In the genomic region with DNA sequence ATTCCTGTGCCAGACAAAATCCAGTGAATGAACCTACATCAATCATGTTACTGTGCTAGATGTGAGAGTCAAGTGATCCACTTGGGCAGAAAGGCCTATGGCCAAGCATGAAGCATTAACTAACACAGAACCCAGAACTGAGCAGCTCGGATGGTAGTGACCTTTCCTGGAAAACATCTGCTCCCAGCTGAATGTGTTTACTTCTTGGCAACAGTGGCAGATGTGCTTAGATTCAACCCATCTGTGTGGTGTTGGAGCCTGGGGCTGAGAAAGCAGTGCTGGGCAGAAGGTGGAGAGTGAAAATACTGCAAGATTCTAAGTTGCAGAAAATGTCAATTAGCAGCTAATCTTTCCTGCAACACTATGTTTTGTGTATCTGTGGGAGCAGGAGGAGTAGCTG, we compare ENCODE assay signal across 13 mouse cellular contexts.
DNase-seq lines count a peak whose midpoint lies in the region; ATAC-seq lines count a peak whose summit lies in the region.
"Had no signal": no experiment of that assay in that cellular context is flagged by ENCODE, and none has a peak within 500 bp of the region (broad histone marks: within the 10 kb centered on the region; RNA-seq: fewer than 3 reads in every experiment).

No protein-coding gene starts in this region.

- no peaks in the 10 kb centered on the region for H3K9me3 ChIP-seq in forebrain, embryonic 10.5 days
- H3K9me3 ChIP-seq in forebrain, embryonic 16.5 days (ENCODE audit: control insufficient read depth, low read length): no peaks in the 10 kb centered on the region
- no peaks in the 10 kb centered on the region for H3K9me3 ChIP-seq in forebrain, embryonic 12.5 days
- H3K9me3 ChIP-seq in limb, embryonic 13.5 days: no peaks in the 10 kb centered on the region
- H3K9me3 ChIP-seq: G1E had no signal

- no peak overlapping the region for H3K4me2 ChIP-seq in forebrain, embryonic 16.5 days (ENCODE audit: low read length)
- no peak overlapping the region for H3K4me2 ChIP-seq in forebrain, embryonic 12.5 days
- H3K4me2 ChIP-seq in limb, embryonic 13.5 days (replicated peaks): no peak overlapping the region

- DNase-seq in forebrain, embryonic 10.5 days (ENCODE audit: extremely low spot score, low spot score): peak; percentile 17
- DNase-seq in 3T3-L1 (ENCODE audit: low read depth, low spot score): peak; percentile 10
- no peak for DNase-seq in cerebellum, postnatal 36 days
- DNase-seq in ovary, postnatal 10 days (ENCODE audit: low spot score): no peak
- DNase-seq in gastrocnemius, postnatal 10 days: no peak
- DNase-seq: gastrocnemius, postnatal 25 days; thymus, postnatal 36 days had no signal

- WGBS in forebrain, embryonic 10.5 days: 60% methylated on average over 1 of the region's 1 CpGs
- 41% methylated on average over 1 of the region's 1 CpGs for WGBS in forebrain, embryonic 16.5 days
- WGBS in forebrain, embryonic 12.5 days: 69% methylated on average over 1 of the region's 1 CpGs
- 3% methylated on average over 1 of the region's 1 CpGs for WGBS in limb, embryonic 13.5 days

- H3K27me3 ChIP-seq in forebrain, embryonic 10.5 days (ENCODE audit: poor library complexity, severe bottlenecking): no peaks in the 10 kb centered on the region
- H3K27me3 ChIP-seq in forebrain, embryonic 16.5 days (replicated peaks; ENCODE audit: control insufficient read depth, insufficient read depth, low read length): no peaks in the 10 kb centered on the region
- H3K27me3 ChIP-seq in forebrain, embryonic 12.5 days: no peaks in the 10 kb centered on the region
- no peaks in the 10 kb centered on the region for H3K27me3 ChIP-seq in limb, embryonic 13.5 days

- H3K36me3 ChIP-seq in forebrain, embryonic 10.5 days (replicated peaks): no peaks in the 10 kb centered on the region
- no peaks in the 10 kb centered on the region for H3K36me3 ChIP-seq in forebrain, embryonic 16.5 days (ENCODE audit: control insufficient read depth, insufficient read depth)
- H3K36me3 ChIP-seq in forebrain, embryonic 12.5 days (replicated peaks): no peaks in the 10 kb centered on the region
- no peaks in the 10 kb centered on the region for H3K36me3 ChIP-seq in limb, embryonic 13.5 days
- H3K36me3 ChIP-seq: G1E had no signal

- H3K27ac ChIP-seq in forebrain, embryonic 10.5 days: no peak overlapping the region
- H3K27ac ChIP-seq in forebrain, embryonic 16.5 days (ENCODE audit: low read length): no peak overlapping the region
- no peak overlapping the region for H3K27ac ChIP-seq in forebrain, embryonic 12.5 days
- no peak overlapping the region for H3K27ac ChIP-seq in limb, embryonic 13.5 days
- H3K27ac ChIP-seq: kidney, postnatal 0 days; liver, embryonic 14.5 days had no signal

- H3K4me1 ChIP-seq in forebrain, embryonic 10.5 days: no peaks in the 10 kb centered on the region
- no peaks in the 10 kb centered on the region; the same call in 1 of the 2 replicates for H3K4me1 ChIP-seq in forebrain, embryonic 16.5 days (replicated peaks; ENCODE audit: control insufficient read depth, insufficient read depth, low read length)
- H3K4me1 ChIP-seq in forebrain, embryonic 12.5 days: no peaks in the 10 kb centered on the region
- H3K4me1 ChIP-seq in limb, embryonic 13.5 days: no peaks in the 10 kb centered on the region

- H3K4me3 ChIP-seq in forebrain, embryonic 10.5 days: no peak overlapping the region
- no peak overlapping the region for H3K4me3 ChIP-seq in forebrain, embryonic 16.5 days (replicated peaks; ENCODE audit: low read length)
- H3K4me3 ChIP-seq in forebrain, embryonic 12.5 days (replicated peaks): no peak overlapping the region
- H3K4me3 ChIP-seq in limb, embryonic 13.5 days: no peak overlapping the region

- no peak overlapping the region for H3K9ac ChIP-seq in forebrain, embryonic 16.5 days (replicated peaks; ENCODE audit: low read depth, low read length)
- H3K9ac ChIP-seq in forebrain, embryonic 12.5 days: no peak overlapping the region
- no peak overlapping the region for H3K9ac ChIP-seq in limb, embryonic 13.5 days
- H3K9ac ChIP-seq: liver, embryonic 14.5 days had no signal

- no peak for ATAC-seq in forebrain, embryonic 16.5 days
- peak; percentile 49; the same call in 1 of the 2 replicates for ATAC-seq in forebrain, embryonic 12.5 days (ENCODE audit: low FRiP score)
- 0 out of 2 replicates have a peak, but pooled peaks have one; percentile 32 for ATAC-seq in limb, embryonic 13.5 days (ENCODE audit: low FRiP score, low read depth)

Comparison
In these comparisons a context has a peak if more than half of its experiments do, and no peak if none do; other contexts are left out.
1. DNase-seq: peak in forebrain, embryonic 10.5 days (single experiment) and 3T3-L1 (single experiment); none in cerebellum, postnatal 36 days (0 of 2), ovary, postnatal 10 days (single experiment) and gastrocnemius, postnatal 10 days (single experiment).